Mouse (Mus musculus): Measurements from ENCODE around the gene Phf21b. TPM values are rescaled to one million over a fixed set of nuclear protein-coding genes. Genes with fewer than 3 reads are reported as not detected.
"Not testable (repeated sequence)": the region's sequence is repeated elsewhere in the genome, so short reads cannot be mapped to it uniquely, and the experiment has no call there.

The Phf21b gene
- polyA plus RNA-seq, 1 experiment from 2014 or later: 10.2 TPM

GRCm38 (mm10) chr15:84769641-84770341 is 86.1 kb downstream of the Phf21b start:
- no peaks in the 10 kb centered on the region for H3K9me3 ChIP-seq (ENCODE audit: control insufficient read depth, low read length)
- no peak for ATAC-seq
- H3K27me3 ChIP-seq (replicated peaks; ENCODE audit: control insufficient read depth, insufficient read depth, low read length): no peaks in the 10 kb centered on the region
- no peak overlapping the region for H3K4me2 ChIP-seq (ENCODE audit: low read length)
- 83% methylated on average over 11 of the region's 11 CpGs for WGBS
- H3K4me3 ChIP-seq (replicated peaks; ENCODE audit: low read length): no peak overlapping the region
- no peak overlapping the region for H3K9ac ChIP-seq (replicated peaks; ENCODE audit: low read depth, low read length)
- H3K4me1 ChIP-seq (replicated peaks; ENCODE audit: control insufficient read depth, insufficient read depth, low read length): peaks cover 4% of the 10 kb centered on the region
- H3K36me3 ChIP-seq (ENCODE audit: control insufficient read depth, insufficient read depth): no peaks in the 10 kb centered on the region
- no peak overlapping the region for H3K27ac ChIP-seq (ENCODE audit: low read length)

- not testable (repeated sequence) for H3K4me1 ChIP-seq (replicated peaks; ENCODE audit: control insufficient read depth, insufficient read depth, low read length); H3K9ac ChIP-seq (replicated peaks; ENCODE audit: low read depth, low read length); H3K27me3 ChIP-seq (replicated peaks; ENCODE audit: control insufficient read depth, insufficient read depth, low read length); H3K36me3 ChIP-seq (ENCODE audit: control insufficient read depth, insufficient read depth); H3K4me2 ChIP-seq (ENCODE audit: low read length); H3K27ac ChIP-seq (ENCODE audit: low read length); H3K4me3 ChIP-seq (replicated peaks; ENCODE audit: low read length); ATAC-seq; H3K9me3 ChIP-seq (ENCODE audit: control insufficient read depth, low read length)
- 86% methylated on average over 3 of the region's 4 CpGs for WGBS
Measured at GRCm38 (mm10) chr15:84768531-84768930, 87.3 kb downstream of the Phf21b start.

- H3K9ac ChIP-seq (replicated peaks; ENCODE audit: low read depth, low read length): no peak overlapping the region
- 47% methylated on average over 10 of the region's 10 CpGs for WGBS
- H3K4me3 ChIP-seq (replicated peaks; ENCODE audit: low read length): no peak overlapping the region
- H3K4me2 ChIP-seq (ENCODE audit: low read length): no peak overlapping the region
- H3K9me3 ChIP-seq (ENCODE audit: control insufficient read depth, low read length): no peaks in the 10 kb centered on the region
- ATAC-seq: no peak
- no peaks in the 10 kb centered on the region for H3K36me3 ChIP-seq (ENCODE audit: control insufficient read depth, insufficient read depth)
- no peak overlapping the region for H3K27ac ChIP-seq (ENCODE audit: low read length)
- H3K27me3 ChIP-seq (replicated peaks; ENCODE audit: control insufficient read depth, insufficient read depth, low read length): no peaks in the 10 kb centered on the region
- H3K4me1 ChIP-seq (replicated peaks; ENCODE audit: control insufficient read depth, insufficient read depth, low read length): no peaks in the 10 kb centered on the region
Measured at GRCm38 (mm10) chr15:84766621-84767020, 89.2 kb downstream of the Phf21b start.

DNA sequence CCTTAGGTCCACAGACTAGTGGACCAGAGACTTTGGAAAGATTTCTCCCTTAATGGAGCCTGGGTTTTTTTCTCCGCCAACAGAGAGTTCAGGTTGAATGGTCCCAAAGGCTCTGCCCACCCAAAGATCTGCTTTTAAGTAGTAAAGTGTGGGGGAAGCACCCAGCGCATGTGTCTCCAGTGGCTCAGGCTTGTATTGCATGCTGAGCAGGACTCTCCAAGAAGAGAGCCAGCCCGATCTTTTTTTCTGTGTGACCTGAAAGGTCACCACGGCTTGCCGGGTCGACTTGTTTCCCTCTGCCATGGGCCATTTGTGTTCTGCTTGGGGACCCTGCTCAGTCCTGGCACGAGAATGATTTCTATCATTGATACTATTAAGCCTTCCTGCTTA is 92.4 kb downstream of the Phf21b start:
- H3K36me3 ChIP-seq (ENCODE audit: control insufficient read depth, insufficient read depth): no peaks in the 10 kb centered on the region
- no peak overlapping the region for H3K9ac ChIP-seq (replicated peaks; ENCODE audit: low read depth, low read length)
- no peaks in the 10 kb centered on the region for H3K27me3 ChIP-seq (replicated peaks; ENCODE audit: control insufficient read depth, insufficient read depth, low read length)
- no peak overlapping the region for H3K4me2 ChIP-seq (ENCODE audit: low read length)
- H3K27ac ChIP-seq (ENCODE audit: low read length): no peak overlapping the region
- 32% methylated on average over 7 of the region's 7 CpGs for WGBS
- H3K4me3 ChIP-seq (replicated peaks; ENCODE audit: low read length): no peak overlapping the region
- ATAC-seq: no peak
- no peaks in the 10 kb centered on the region for H3K9me3 ChIP-seq (ENCODE audit: control insufficient read depth, low read length)
- no peaks in the 10 kb centered on the region for H3K4me1 ChIP-seq (replicated peaks; ENCODE audit: control insufficient read depth, insufficient read depth, low read length)

GRCm38 (mm10) chr15:84762712-84763422 is 93.0 kb downstream of the Phf21b start:
- no peaks in the 10 kb centered on the region for H3K27me3 ChIP-seq (replicated peaks; ENCODE audit: control insufficient read depth, insufficient read depth, low read length)
- no peak overlapping the region for H3K9ac ChIP-seq (replicated peaks; ENCODE audit: low read depth, low read length)
- H3K4me3 ChIP-seq (replicated peaks; ENCODE audit: low read length): no peak overlapping the region
- H3K4me2 ChIP-seq (ENCODE audit: low read length): no peak overlapping the region
- no peaks in the 10 kb centered on the region for H3K4me1 ChIP-seq (replicated peaks; ENCODE audit: control insufficient read depth, insufficient read depth, low read length)
- H3K36me3 ChIP-seq (ENCODE audit: control insufficient read depth, insufficient read depth): no peaks in the 10 kb centered on the region
- WGBS: 68% methylated on average over 8 of the region's 8 CpGs
- H3K27ac ChIP-seq (ENCODE audit: low read length): no peak overlapping the region
- no peak for ATAC-seq
- H3K9me3 ChIP-seq (ENCODE audit: control insufficient read depth, low read length): no peaks in the 10 kb centered on the region

DNA sequence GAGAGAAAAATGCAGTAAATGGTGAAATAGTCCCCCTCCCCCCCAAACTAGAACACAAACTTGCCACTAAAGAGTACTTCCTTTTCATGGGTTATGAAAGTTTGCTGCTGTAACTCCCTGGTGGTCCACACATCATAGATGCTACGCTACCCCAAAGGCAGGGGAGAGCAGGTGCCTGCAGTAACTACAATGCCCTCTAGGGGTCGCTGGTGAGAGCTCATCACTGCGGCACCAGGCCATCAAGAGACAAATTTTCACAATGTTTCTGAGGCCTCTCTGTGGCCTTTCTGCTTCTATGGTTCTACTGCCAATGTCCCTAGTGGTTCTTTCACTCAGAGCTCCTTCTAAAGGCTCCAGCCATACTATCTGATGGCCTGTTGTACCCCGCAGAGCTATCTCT is 97.4 kb downstream of the Phf21b start:
- WGBS: 23% methylated on average over 4 of the region's 4 CpGs
- no peak overlapping the region for H3K4me2 ChIP-seq (ENCODE audit: low read length)
- no peak overlapping the region for H3K9ac ChIP-seq (replicated peaks; ENCODE audit: low read depth, low read length)
- no peaks in the 10 kb centered on the region for H3K9me3 ChIP-seq (ENCODE audit: control insufficient read depth, low read length)
- H3K27ac ChIP-seq (ENCODE audit: low read length): no peak overlapping the region
- no peak for ATAC-seq
- 0 out of 2 replicates have a peak, but pooled peaks cover 6% of the 10 kb centered on the region for H3K4me1 ChIP-seq (replicated peaks; ENCODE audit: control insufficient read depth, insufficient read depth, low read length)
- no peaks in the 10 kb centered on the region for H3K36me3 ChIP-seq (ENCODE audit: control insufficient read depth, insufficient read depth)
- H3K27me3 ChIP-seq (replicated peaks; ENCODE audit: control insufficient read depth, insufficient read depth, low read length): peaks cover 4% of the 10 kb centered on the region; the same call in 1 of the 2 replicates
- H3K4me3 ChIP-seq (replicated peaks; ENCODE audit: low read length): no peak overlapping the region

DNA sequence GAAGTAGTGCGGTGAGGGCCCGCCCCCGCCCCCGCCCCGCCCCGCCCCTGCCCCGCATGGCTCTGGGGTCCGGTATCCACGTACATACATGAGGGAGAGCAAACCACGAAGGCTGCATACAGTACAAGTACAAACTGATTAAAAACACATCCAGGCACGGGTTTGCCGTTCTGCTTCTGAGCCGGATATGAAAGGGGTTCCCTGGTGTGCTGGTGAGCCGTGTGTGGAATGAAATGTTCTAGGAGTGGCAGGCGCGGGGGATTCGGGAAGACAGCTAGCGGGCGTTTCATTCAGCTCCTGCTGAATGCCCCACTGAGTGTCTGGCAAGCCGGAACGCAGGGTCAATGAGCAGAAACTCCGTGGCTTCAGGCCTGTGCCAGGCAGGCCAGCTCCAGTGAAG is 99.4 kb downstream of the Phf21b start:
- Histone ChIP-seq H3K9ac (replicated peaks; ENCODE audit: low read depth, low read length) (peak overlapping the region; percentile 30; the same call in 1 of the 2 replicates), H3K4me3 (replicated peaks; ENCODE audit: low read length) (peak overlapping the region; percentile 28), H3K4me2 (ENCODE audit: low read length) (peak overlapping the region; percentile 61), H3K36me3 (ENCODE audit: control insufficient read depth, insufficient read depth) (no peaks in the 10 kb centered on the region), H3K4me1 (replicated peaks; ENCODE audit: control insufficient read depth, insufficient read depth, low read length) (0 out of 2 replicates have a peak, but pooled peaks cover 6% of the 10 kb centered on the region), H3K9me3 (ENCODE audit: control insufficient read depth, low read length) (no peaks in the 10 kb centered on the region), H3K27me3 (replicated peaks; ENCODE audit: control insufficient read depth, insufficient read depth, low read length) (peaks cover 4% of the 10 kb centered on the region; the same call in 1 of the 2 replicates), H3K27ac (ENCODE audit: low read length) (no peak overlapping the region)
- ATAC-seq: peak; percentile 38
- under 1% methylated on average over 22 of the region's 22 CpGs for WGBS

GRCm38 (mm10) chr15:84754987-84755386 is 100.9 kb downstream of the Phf21b start:
- peak; percentile 76; the same call in 1 of the 2 replicates for ATAC-seq
- Histone ChIP-seq H3K27ac (ENCODE audit: low read length) (no peak overlapping the region), H3K4me3 (replicated peaks; ENCODE audit: low read length) (no peak overlapping the region), H3K9ac (replicated peaks; ENCODE audit: low read depth, low read length) (no peak overlapping the region), H3K36me3 (ENCODE audit: control insufficient read depth, insufficient read depth) (no peaks in the 10 kb centered on the region), H3K4me1 (replicated peaks; ENCODE audit: control insufficient read depth, insufficient read depth, low read length) (0 out of 2 replicates have a peak, but pooled peaks cover 6% of the 10 kb centered on the region), H3K4me2 (ENCODE audit: low read length) (no peak overlapping the region), H3K27me3 (replicated peaks; ENCODE audit: control insufficient read depth, insufficient read depth, low read length) (peaks cover 4% of the 10 kb centered on the region; the same call in 1 of the 2 replicates), H3K9me3 (ENCODE audit: control insufficient read depth, low read length) (no peaks in the 10 kb centered on the region)
- WGBS: 9% methylated on average over 3 of the region's 3 CpGs

- Histone ChIP-seq H3K4me1 (replicated peaks; ENCODE audit: control insufficient read depth, insufficient read depth, low read length) (no peaks in the 10 kb centered on the region), H3K27me3 (replicated peaks; ENCODE audit: control insufficient read depth, insufficient read depth, low read length) (no peaks in the 10 kb centered on the region), H3K36me3 (ENCODE audit: control insufficient read depth, insufficient read depth) (no peaks in the 10 kb centered on the region), H3K9me3 (ENCODE audit: control insufficient read depth, low read length) (no peaks in the 10 kb centered on the region), H3K27ac (ENCODE audit: low read length) (no peak overlapping the region), H3K4me3 (replicated peaks; ENCODE audit: low read length) (no peak overlapping the region), H3K9ac (replicated peaks; ENCODE audit: low read depth, low read length) (no peak overlapping the region), H3K4me2 (ENCODE audit: low read length) (no peak overlapping the region)
- no peak for ATAC-seq
- 92% methylated on average over 4 of the region's 4 CpGs for WGBS
Measured at GRCm38 (mm10) chr15:84745831-84746230, 110.0 kb downstream of the Phf21b start.

Data from forebrain, embryonic 16.5 days (tissue).